Mouse (Mus musculus): ENCODE measurements around the gene Bola3. TPM values are rescaled to one million over a fixed set of nuclear protein-coding genes. Genes with fewer than 3 reads are reported as not detected.

Bola3 gene
- polyA plus RNA-seq, 1 experiment from 2014 or later = 286 TPM

DNA sequence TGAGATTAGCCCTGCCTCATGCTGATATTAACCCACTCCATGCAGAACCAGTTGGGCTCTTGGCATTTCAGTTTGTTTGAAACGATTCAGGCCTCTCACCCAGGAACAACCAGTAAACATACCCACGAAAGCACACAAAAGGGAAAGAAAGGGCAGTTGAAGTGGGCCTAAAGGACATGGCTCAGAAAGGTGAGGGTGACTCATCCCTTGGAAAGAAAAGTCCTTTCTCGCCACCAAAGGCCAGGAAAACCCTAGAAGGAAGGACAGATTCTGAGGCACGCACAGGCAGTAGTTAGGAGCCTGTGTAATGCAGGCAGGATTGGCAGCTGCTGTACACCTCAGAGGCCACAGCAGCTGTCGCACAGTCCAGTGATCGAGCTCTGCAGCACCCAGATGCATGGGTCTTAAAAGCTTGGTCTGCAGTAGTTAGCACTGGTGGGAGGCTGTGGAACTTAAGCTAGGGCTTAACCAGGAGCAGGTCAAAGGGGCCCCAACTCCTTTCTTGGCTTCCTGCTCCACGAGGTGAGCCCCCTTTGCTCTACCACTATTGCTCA lies 56.6 kb downstream of the Bola3 start:
- no peak for TF ChIP-seq EP300 (IDR thresholded peaks at IDR 0.05; ENCODE audit: low read depth)
- TF ChIP-seq CTCF (IDR thresholded peaks at IDR 0.05; ENCODE audit: low read depth) = no peak
- H3K4me1 ChIP-seq (ENCODE audit: insufficient read depth) = peaks cover 3% of the 10 kb centered on the region; the same call in 1 of the 2 replicates
- no peak overlapping the region for H3K27ac ChIP-seq (ENCODE audit: low read depth)
- H3K9me3 ChIP-seq (ENCODE audit: low read length) = no peaks in the 10 kb centered on the region
- H3K27me3 ChIP-seq (ENCODE audit: insufficient read depth, low read length) = no peaks in the 10 kb centered on the region
- H3K4me2 ChIP-seq (ENCODE audit: low read depth, low read length) = no peak overlapping the region
- no peak overlapping the region for H3K4me3 ChIP-seq (ENCODE audit: low read depth, low read length)
- H3K36me3 ChIP-seq (replicated peaks; ENCODE audit: insufficient read depth, low read length) = peaks cover 39% of the 10 kb centered on the region
- no peak for DNase-seq
- 80% methylated on average over 7 of the region's 7 CpGs for WGBS (ENCODE audit: insufficient replicate concordance)
- H3K9ac ChIP-seq (replicated peaks) = no peak overlapping the region
- ATAC-seq = no peak

GRCm38 (mm10) chr6:83408510-83408909 lies 59.6 kb downstream of the Bola3 start:
- Histone ChIP-seq H3K36me3 (replicated peaks; ENCODE audit: insufficient read depth, low read length) (peaks cover 18% of the 10 kb centered on the region), H3K27ac (ENCODE audit: low read depth) (no peak overlapping the region), H3K4me3 (ENCODE audit: low read depth, low read length) (no peak overlapping the region), H3K4me2 (ENCODE audit: low read depth, low read length) (no peak overlapping the region), H3K9ac (replicated peaks) (no peak overlapping the region), H3K4me1 (ENCODE audit: insufficient read depth) (peaks cover 29% of the 10 kb centered on the region), H3K27me3 (ENCODE audit: insufficient read depth, low read length) (no peaks in the 10 kb centered on the region), H3K9me3 (ENCODE audit: low read length) (no peaks in the 10 kb centered on the region)
- 63% methylated on average over 9 of the region's 9 CpGs for WGBS (ENCODE audit: insufficient replicate concordance)
- TF ChIP-seq CTCF (IDR thresholded peaks at IDR 0.05; ENCODE audit: low read depth) (no peak), EP300 (IDR thresholded peaks at IDR 0.05; ENCODE audit: low read depth) (no peak)
- DNase-seq = no peak
- no peak for ATAC-seq

Small RNAs within 50 kb of the gene (microRNA-seq; reads per million reads assigned to microRNA genes)
- gene Mir6374 = not detected

Other genes with a start within 250 kb of the Bola3 start
- gene Ccdc142, start 247.5 kb upstream of the Bola3 start, polyA plus RNA-seq (2015; fragmentation: Nextera tagmentation; extraction: Ambion mirVana) = 0.54 and 0.71 TPM in 2 replicates
- gene Gm42688, start 247.5 kb upstream of the Bola3 start, polyA plus RNA-seq (2015; fragmentation: Nextera tagmentation; extraction: Ambion mirVana) = 0.85 and 0.92 TPM in 2 replicates
- 88.3 and 90.2 TPM in 2 replicates for gene Mrpl53, start 240.1 kb upstream of the Bola3 start, polyA plus RNA-seq (2015; fragmentation: Nextera tagmentation; extraction: Ambion mirVana)
- 21.4 and 21.5 TPM in 2 replicates for gene Mogs, start 233.7 kb upstream of the Bola3 start, polyA plus RNA-seq (2015; fragmentation: Nextera tagmentation; extraction: Ambion mirVana)
- 21.0 and 22.0 TPM in 2 replicates for gene Wbp1, start 227.6 kb upstream of the Bola3 start, polyA plus RNA-seq (2015; fragmentation: Nextera tagmentation; extraction: Ambion mirVana)
- 5.1 and 5.7 TPM in 2 replicates for gene Ino80b, start 223.7 kb upstream of the Bola3 start, polyA plus RNA-seq (2015; fragmentation: Nextera tagmentation; extraction: Ambion mirVana)
- 7.0 and 7.1 TPM in 2 replicates for gene Rtkn, start 213.7 kb upstream of the Bola3 start, polyA plus RNA-seq (2015; fragmentation: Nextera tagmentation; extraction: Ambion mirVana)
- gene Wdr54, start 192.8 kb upstream of the Bola3 start, polyA plus RNA-seq (2015; fragmentation: Nextera tagmentation; extraction: Ambion mirVana) = 0.17 and 0.20 TPM in 2 replicates
- gene 1700003E16Rik, start 192.7 kb upstream of the Bola3 start, polyA plus RNA-seq (2015; fragmentation: Nextera tagmentation; extraction: Ambion mirVana) = 0.25 and 0.27 TPM in 2 replicates
- gene Dctn1, start 183.2 kb upstream of the Bola3 start, polyA plus RNA-seq (2015; fragmentation: Nextera tagmentation; extraction: Ambion mirVana) = 13.2 and 14.7 TPM in 2 replicates
- gene Slc4a5, start 129.3 kb upstream of the Bola3 start, polyA plus RNA-seq (2015; fragmentation: Nextera tagmentation; extraction: Ambion mirVana) = 0.04 and 0.05 TPM in 2 replicates
- gene Mthfd2, start 23.2 kb upstream of the Bola3 start, polyA plus RNA-seq (2015; fragmentation: Nextera tagmentation; extraction: Ambion mirVana) = 16.6 and 20.9 TPM in 2 replicates
- 17.2 and 20.9 TPM in 2 replicates for gene Mob1a, start 23.1 kb upstream of the Bola3 start, polyA plus RNA-seq (2015; fragmentation: Nextera tagmentation; extraction: Ambion mirVana)
- 7.9 and 8.5 TPM in 2 replicates for gene Tet3, start 109.9 kb downstream of the Bola3 start, polyA plus RNA-seq (2015; fragmentation: Nextera tagmentation; extraction: Ambion mirVana)
- 24.7 and 25.8 TPM in 2 replicates for gene Dguok, start 157.8 kb downstream of the Bola3 start, polyA plus RNA-seq (2015; fragmentation: Nextera tagmentation; extraction: Ambion mirVana)
- 2.1 and 2.6 TPM in 2 replicates for gene Actg2, start 187.1 kb downstream of the Bola3 start, polyA plus RNA-seq (2015; fragmentation: Nextera tagmentation; extraction: Ambion mirVana)
- 8.6 and 9.1 TPM in 2 replicates for gene Stambp, start 223.6 kb downstream of the Bola3 start, polyA plus RNA-seq (2015; fragmentation: Nextera tagmentation; extraction: Ambion mirVana)

Measured in liver, postnatal 0 days (tissue).